Mouse (Mus musculus) MEL (cell line): ENCODE measurements around the gene Mad2l1bp. TPM values are rescaled to one million over a fixed set of nuclear protein-coding genes. Genes with fewer than 3 reads are reported as not detected.
A peak's percentile ranks its signal among the peaks of the same experiment; 100 is the strongest.

Experiments
- DNase-seq: peaks from one replicate; pipeline ENCODE4 v3.0.0; 2011; ENCODE audit warnings: low read depth, low spot score
- H3K27ac ChIP-seq: 2 replicates; pipeline ENCODE4 v1.5.1; 2012; ENCODE audit warnings: low read depth, mild to moderate bottlenecking, control low read depth, low read length, moderate library complexity; ENCODE audit not compliant: control insufficient read depth
- H3K27me3 ChIP-seq, 2 experiments: fragments of 150-350 bp in 1 of 2; sonication (generic) in 1 of 2; 2 replicates each; pipeline ENCODE4 v1.6.1; 2012; ENCODE audit warnings: low read length in 2 of 2, mild to moderate bottlenecking in 2 of 2, improper control_type of control experiment in 1 of 2, moderate library complexity in 1 of 2; ENCODE audit not compliant: insufficient read depth in 2 of 2, control insufficient read depth in 1 of 2
- H3K36me3 ChIP-seq, 2 experiments: 2 replicates each; pipeline ENCODE4 v1.6.1; 2012 to 2014; ENCODE audit warnings: low read length in 2 of 2, improper control_type of control experiment in 1 of 2, inconsistent platforms in 1 of 2, mild to moderate bottlenecking in 1 of 2; ENCODE audit not compliant: insufficient read depth in 2 of 2, control insufficient read depth in 1 of 2
- H3K4me1 ChIP-seq, 2 experiments: fragments of 150-350 bp in 1 of 2; sonication (generic) in 1 of 2; 2 replicates each; pipeline ENCODE4 v1.6.1; 2012; ENCODE audit warnings: low read length in 2 of 2, improper control_type of control experiment in 1 of 2, mild to moderate bottlenecking in 1 of 2; ENCODE audit not compliant: insufficient read depth in 2 of 2, control insufficient read depth in 1 of 2
- H3K4me3 ChIP-seq, 2 experiments: fragments of 150-350 bp in 1 of 2; sonication (generic) in 1 of 2; 2 replicates each; pipeline ENCODE4 v1.5.1; 2012; ENCODE audit warnings: low read depth in 2 of 2, low read length in 2 of 2, mild to moderate bottlenecking in 2 of 2, moderate library complexity in 2 of 2, control low read depth in 1 of 2, improper control_type of control experiment in 1 of 2; ENCODE audit not compliant: control insufficient read depth in 1 of 2, insufficient read depth in 1 of 2
- H3K79me2 ChIP-seq: 2 replicates; pipeline ENCODE4 v1.6.1; 2012; ENCODE audit warnings: mild to moderate bottlenecking, low read length, moderate library complexity; ENCODE audit not compliant: control insufficient read depth, poor library complexity, insufficient read depth
- H3K9ac ChIP-seq: 2 replicates; pipeline ENCODE4 v1.6.1; 2012; ENCODE audit warnings: low read depth, mild to moderate bottlenecking, control low read depth, low read length, moderate library complexity; ENCODE audit not compliant: control insufficient read depth, poor library complexity, severe bottlenecking
- H3K9me3 ChIP-seq: fragments of 150-350 bp; sonication (generic); replicated peaks from 2 replicates; pipeline ENCODE4 v1.6.1; 2012; ENCODE audit warnings: mild to moderate bottlenecking, low read length, improper control_type of control experiment, moderate library complexity; ENCODE audit not compliant: insufficient read depth
- BHLHE40 ChIP-seq: IDR thresholded peaks from 2 replicates; pipeline ENCODE4 v1.6.1; 2012; ENCODE audit warnings: low read depth, mild to moderate bottlenecking, inconsistent platforms, low read length, improper control_type of control experiment, borderline replicate concordance
- CHD1 ChIP-seq: IDR thresholded peaks from 2 replicates; pipeline ENCODE4 v1.6.1; 2012; ENCODE audit warnings: low read depth, mild to moderate bottlenecking, inconsistent platforms, low read length, improper control_type of control experiment
- CHD2 ChIP-seq: IDR thresholded peaks from 2 replicates; pipeline ENCODE4 v1.6.1; 2011; ENCODE audit warnings: low read length, improper control_type of control experiment
- CTCF ChIP-seq, 3 experiments: IDR thresholded peaks in 2 of 3; conservative IDR thresholded peaks in 1 of 3; 2 replicates each; pipeline ENCODE4 v1.5.1; 2011 to 2012; ENCODE audit warnings: low read length in 3 of 3, low read depth in 2 of 3, mild to moderate bottlenecking in 2 of 3, improper control_type of control experiment in 1 of 3, inconsistent platforms in 1 of 3, mixed read lengths in 1 of 3, moderate library complexity in 1 of 3; ENCODE audit not compliant: control insufficient read depth in 1 of 3, insufficient read depth in 1 of 3, poor library complexity in 1 of 3, severe bottlenecking in 1 of 3
- ELF1 ChIP-seq: IDR thresholded peaks from 2 replicates; pipeline ENCODE4 v1.6.1; 2014; ENCODE audit warnings: low read depth, mild to moderate bottlenecking, inconsistent platforms, low read length, improper control_type of control experiment, moderate library complexity
- EP300 ChIP-seq, 2 experiments: IDR thresholded peaks; 2 replicates each; pipeline ENCODE4 v1.6.1; 2011; ENCODE audit warnings: improper control_type of control experiment in 2 of 2, low read length in 2 of 2, low read depth in 1 of 2, mild to moderate bottlenecking in 1 of 2
- ETS1 ChIP-seq: IDR thresholded peaks from 2 replicates; pipeline ENCODE4 v1.6.1; 2012; ENCODE audit warnings: low read depth, mild to moderate bottlenecking, inconsistent platforms, low read length, improper control_type of control experiment, moderate library complexity
- GABPA ChIP-seq: IDR thresholded peaks from 2 replicates; pipeline ENCODE4 v1.6.1; 2012; ENCODE audit warnings: low read depth, mild to moderate bottlenecking, inconsistent platforms, low read length, improper control_type of control experiment, moderate library complexity
- GATA1 ChIP-seq: IDR thresholded peaks from 2 replicates; pipeline ENCODE4 v1.6.1; 2011; ENCODE audit warnings: low read depth, low read length, improper control_type of control experiment
- JUND ChIP-seq: IDR thresholded peaks from 2 replicates; pipeline ENCODE4 v1.6.1; 2011; ENCODE audit warnings: low read depth, mild to moderate bottlenecking, improper control_type of control experiment, low read length
- KAT2A ChIP-seq: conservative IDR thresholded peaks from 2 replicates; pipeline ENCODE4 v1.6.1; 2012; ENCODE audit warnings: low read depth, low read length, improper control_type of control experiment, inconsistent platforms
- MAFK ChIP-seq: IDR thresholded peaks from 2 replicates; pipeline ENCODE4 v1.6.1; 2011; ENCODE audit warnings: low read depth, mild to moderate bottlenecking, low read length, improper control_type of control experiment, borderline replicate concordance
- MAX ChIP-seq: IDR thresholded peaks from 2 replicates; pipeline ENCODE4 v1.6.1; 2011; ENCODE audit warnings: low read length, improper control_type of control experiment
- MEF2A ChIP-seq: IDR thresholded peaks from 2 replicates; pipeline ENCODE4 v1.6.1; 2014; ENCODE audit warnings: low read depth, mild to moderate bottlenecking, inconsistent platforms, low read length, improper control_type of control experiment; ENCODE audit not compliant: poor library complexity, insufficient replicate concordance, severe bottlenecking; ENCODE audit errors: extremely low read depth
- MYB ChIP-seq: IDR thresholded peaks from 2 replicates; pipeline ENCODE4 v1.6.1; 2011; ENCODE audit warnings: mild to moderate bottlenecking, low read depth, low read length, improper control_type of control experiment
- MYC ChIP-seq: IDR thresholded peaks from 2 replicates; pipeline ENCODE4 v1.6.1; 2011; ENCODE audit warnings: low read depth, mild to moderate bottlenecking, low read length, improper control_type of control experiment, moderate library complexity
- NELFE ChIP-seq: IDR thresholded peaks from 2 replicates; pipeline ENCODE4 v1.6.1; 2011; ENCODE audit warnings: low read depth, low read length, improper control_type of control experiment
- NRF1 ChIP-seq: IDR thresholded peaks from 2 replicates; pipeline ENCODE4 v1.6.1; 2014; ENCODE audit warnings: low read depth, mild to moderate bottlenecking, inconsistent platforms, low read length, improper control_type of control experiment, moderate library complexity; ENCODE audit not compliant: poor library complexity, insufficient read depth, severe bottlenecking
- POLR2A ChIP-seq, 2 experiments: IDR thresholded peaks; 2 replicates each; pipeline ENCODE4 v1.6.1; 2011 to 2012; ENCODE audit warnings: low read length in 2 of 2, mild to moderate bottlenecking in 2 of 2, control low read depth in 1 of 2, improper control_type of control experiment in 1 of 2, low read depth in 1 of 2, moderate library complexity in 1 of 2; ENCODE audit not compliant: control insufficient read depth in 1 of 2, insufficient read depth in 1 of 2, poor library complexity in 1 of 2
- POLR2AphosphoS2 ChIP-seq: IDR thresholded peaks from 2 replicates; pipeline ENCODE4 v1.6.1; 2011; ENCODE audit warnings: low read length, improper control_type of control experiment
- POLR2AphosphoS5 ChIP-seq: IDR thresholded peaks from 2 replicates; pipeline ENCODE4 v1.6.1; 2012; ENCODE audit warnings: low read depth, borderline replicate concordance, mild to moderate bottlenecking, inconsistent platforms, low read length, moderate library complexity, mixed read lengths
- RAD21 ChIP-seq: IDR thresholded peaks from 2 replicates; pipeline ENCODE4 v1.6.1; 2011; ENCODE audit warnings: mild to moderate bottlenecking, low read depth, low read length, improper control_type of control experiment
- SIN3A ChIP-seq: IDR thresholded peaks from 2 replicates; pipeline ENCODE4 v1.6.1; 2012; ENCODE audit warnings: low read length, improper control_type of control experiment, inconsistent platforms
- SMC3 ChIP-seq: IDR thresholded peaks from 2 replicates; pipeline ENCODE4 v1.6.1; 2011; ENCODE audit warnings: low read depth, low read length, improper control_type of control experiment
- TAL1 ChIP-seq: IDR thresholded peaks from 2 replicates; pipeline ENCODE4 v1.6.1; 2012; ENCODE audit warnings: mild to moderate bottlenecking, inconsistent platforms, low read length, moderate library complexity, mixed read lengths
- TBP ChIP-seq: IDR thresholded peaks from 2 replicates; pipeline ENCODE4 v1.8.0; 2011; ENCODE audit warnings: low read depth, low read length, improper control_type of control experiment
- TCF12 ChIP-seq: IDR thresholded peaks from 2 replicates; pipeline ENCODE4 v1.6.1; 2014; ENCODE audit warnings: low read depth, mild to moderate bottlenecking, inconsistent platforms, low read length, improper control_type of control experiment, moderate library complexity
- UBTF ChIP-seq: IDR thresholded peaks from 2 replicates; pipeline ENCODE4 v1.6.1; 2012; ENCODE audit warnings: low read depth, mild to moderate bottlenecking, inconsistent platforms, low read length, improper control_type of control experiment, moderate library complexity, borderline replicate concordance; ENCODE audit not compliant: insufficient read depth
- USF1 ChIP-seq: IDR thresholded peaks from 2 replicates; pipeline ENCODE4 v1.6.1; 2014; ENCODE audit warnings: low read depth, mild to moderate bottlenecking, inconsistent platforms, low read length, improper control_type of control experiment, moderate library complexity
- USF2 ChIP-seq, 2 experiments: IDR thresholded peaks; 2 replicates each; pipeline ENCODE4 v1.6.1; 2011 to 2012; ENCODE audit warnings: improper control_type of control experiment in 2 of 2, low read length in 2 of 2, borderline replicate concordance in 1 of 2, inconsistent platforms in 1 of 2, low read depth in 1 of 2, mild to moderate bottlenecking in 1 of 2; ENCODE audit not compliant: insufficient read depth in 1 of 2
- ZMIZ1 ChIP-seq: IDR thresholded peaks from 2 replicates; pipeline ENCODE4 v1.6.1; 2012; ENCODE audit warnings: low read depth, mild to moderate bottlenecking, inconsistent platforms, low read length, improper control_type of control experiment, moderate library complexity
- ZNF384 ChIP-seq: IDR thresholded peaks from 2 replicates; pipeline ENCODE4 v1.6.1; 2012; ENCODE audit warnings: low read depth, mild to moderate bottlenecking, inconsistent platforms, low read length, improper control_type of control experiment
- polyA plus RNA-seq, 2 experiments: library from polyadenylated mRNA; stranded (reverse) in 1 of 2; unstranded in 1 of 2; fragments of >175 nt in 1 of 2; fragments of >200 nt in 1 of 2; gene quantifications; 2 replicates each; pipeline versions ENCODE4 v1.2.1 to v1.2.4; 2012; ENCODE audit warnings: low replicate concordance in 2 of 2, low read depth in 1 of 2; ENCODE audit not compliant: insufficient read length in 2 of 2, insufficient read depth in 1 of 2, missing spikeins in 1 of 2
- total RNA-seq: library from RNA; depleted of rRNA; stranded (reverse); fragments of 300-350 nt; gene quantifications from 2 replicates; pipeline ENCODE4 v1.2.3, GENCODE M21; 2012

The Mad2l1bp gene
- total and polyA plus RNA-seq, 3 experiments = 14.1 to 23.1 TPM; not detected in 1

DNA sequence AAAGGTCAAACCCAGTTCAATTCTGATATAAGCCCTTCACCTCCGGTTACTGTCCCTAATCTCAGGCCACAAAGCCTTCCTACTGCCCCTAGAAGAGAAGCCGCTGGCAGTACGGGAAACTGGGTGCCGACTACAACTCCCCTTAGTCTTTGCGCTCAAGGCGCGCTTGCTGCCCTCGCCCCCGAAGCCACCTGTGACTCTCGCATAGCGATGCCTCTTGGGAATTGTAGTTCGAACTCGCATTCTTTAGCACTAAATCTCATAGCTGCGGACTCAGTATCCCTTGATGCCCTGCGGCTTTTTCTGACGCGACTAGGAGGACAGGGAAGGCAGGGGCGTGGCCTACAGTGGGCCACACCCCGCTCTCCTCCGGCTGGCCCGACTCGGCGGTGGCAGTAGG, 7.3 kb upstream of the Mad2l1bp start, which contains the start of gene Gtpbp2 (continued):
- TF ChIP-seq SMC3 (no peak), TCF12 (no peak), NELFE (peak; percentile 42), GABPA (no peak), CHD2 (peak; percentile 89), USF1 (peak; percentile 81), USF2 (IDR thresholded peaks at IDR 0.05; ENCODE audit: borderline replicate concordance in 1 of 2, insufficient read depth in 1 of 2, low read depth in 1 of 2, low read length in 2 of 2) (no peak), CHD1 (no peak), ZNF384 (no peak), KAT2A (peak; percentile 99), POLR2AphosphoS5 (no peak), UBTF (no peak), SIN3A (peak; percentile 79), BHLHE40 (no peak), ELF1 (peak; percentile 85), EP300 (IDR thresholded peaks at IDR 0.05; ENCODE audit: low read depth in 1 of 2, low read length in 2 of 2) (no peak)

DNA sequence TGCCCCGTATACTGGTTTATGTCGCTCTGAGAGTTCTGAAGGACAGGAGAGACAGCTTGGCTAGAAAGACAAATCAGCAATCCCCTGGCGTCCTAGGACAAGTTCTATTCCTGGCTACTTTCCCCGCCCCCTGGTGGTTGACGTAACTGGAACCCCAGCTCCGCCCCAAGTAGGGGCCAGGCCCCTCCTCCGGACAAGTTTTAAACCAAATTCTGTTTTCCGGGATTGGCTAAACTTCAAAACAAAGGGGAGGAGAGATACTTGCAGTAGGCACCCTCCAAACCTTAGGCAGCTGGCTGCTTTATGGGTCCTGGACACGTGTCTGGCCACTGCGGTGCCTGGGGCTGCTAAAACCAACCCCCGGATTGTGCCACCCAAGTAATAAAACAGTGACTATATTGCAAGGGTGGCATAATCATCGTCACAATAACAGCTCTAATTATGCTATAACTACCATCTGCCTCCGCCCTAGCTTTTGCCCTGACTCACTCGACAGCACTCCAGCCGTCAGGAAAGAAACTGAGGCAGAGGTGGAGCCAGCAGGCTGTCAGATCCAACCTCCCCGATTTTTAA, 6.8 kb upstream of the Mad2l1bp start:
- peaks cover 0 to 27% of the 10 kb centered on the region in 2 experiments; a peak in 3 of 4 replicates for H3K36me3 ChIP-seq
- H3K4me1 ChIP-seq = peaks cover 18 to 41% of the 10 kb centered on the region in 2 experiments; a peak in 3 of 4 replicates
- no peaks in the 10 kb centered on the region for H3K27me3 ChIP-seq
- H3K27ac ChIP-seq = peak overlapping the region; percentile 88
- H3K4me3 ChIP-seq = peak overlapping the region; percentile 60 to 70
- H3K9me3 ChIP-seq = no peaks in the 10 kb centered on the region
- H3K79me2 ChIP-seq = peaks cover 9% of the 10 kb centered on the region
- H3K9ac ChIP-seq = peak overlapping the region; percentile 70
- peak; percentile 96 for DNase-seq
- TF ChIP-seq JUND = no peak
- peak; percentile 40; the same call in 1 of the 2 replicates for TF ChIP-seq TBP
- TF ChIP-seq UBTF = no peak
- no peak for TF ChIP-seq ETS1
- no peak for TF ChIP-seq EP300 (IDR thresholded peaks at IDR 0.05; ENCODE audit: low read depth in 1 of 2, low read length in 2 of 2)
- TF ChIP-seq NELFE = peak; percentile 37
- no peak for TF ChIP-seq CHD2
- no peak for TF ChIP-seq MAFK
- TF ChIP-seq POLR2AphosphoS5 = no peak
- no peak for TF ChIP-seq ZNF384
- peak; percentile 65; the same call in 1 of the 2 replicates for TF ChIP-seq ELF1
- peak; percentile 54; the same call in 1 of the 2 replicates for TF ChIP-seq POLR2AphosphoS2
- TF ChIP-seq CHD1 = 0 out of 2 replicates have a peak, but pooled peaks have one; percentile 76
- TF ChIP-seq CTCF (IDR thresholded peaks at IDR 0.05 in 2 of 3, conservative IDR thresholded peaks at IDR 0.05 in 1 of 3; ENCODE audit: control insufficient read depth in 1 of 3, insufficient read depth in 1 of 3, low read depth in 2 of 3, low read length in 3 of 3, poor library complexity in 1 of 3, severe bottlenecking in 1 of 3) = no peak
- no peak for TF ChIP-seq RAD21
- no peak for TF ChIP-seq BHLHE40
- TF ChIP-seq GATA1 = no peak
- TF ChIP-seq KAT2A = no peak
- no peak for TF ChIP-seq USF2 (IDR thresholded peaks at IDR 0.05; ENCODE audit: borderline replicate concordance in 1 of 2, insufficient read depth in 1 of 2, low read depth in 1 of 2, low read length in 2 of 2)
- TF ChIP-seq MYC = no peak
- peak; percentile 55 for TF ChIP-seq SIN3A
- no peak for TF ChIP-seq TCF12
- TF ChIP-seq POLR2A (IDR thresholded peaks at IDR 0.05; ENCODE audit: control insufficient read depth in 1 of 2, insufficient read depth in 1 of 2, low read depth in 1 of 2, low read length in 2 of 2, poor library complexity in 1 of 2) = peak in 1 of 2 experiments; percentile 52; a peak in 1 of 4 replicates
- TF ChIP-seq TAL1 = no peak
- no peak for TF ChIP-seq GABPA
- no peak for TF ChIP-seq NRF1
- no peak for TF ChIP-seq ZMIZ1
- TF ChIP-seq MAX = peak; percentile 73
- TF ChIP-seq SMC3 = no peak
- no peak for TF ChIP-seq MYB
- TF ChIP-seq MEF2A = no peak
